ENCODE assay signal across 15 mouse cellular contexts in the genomic region with DNA sequence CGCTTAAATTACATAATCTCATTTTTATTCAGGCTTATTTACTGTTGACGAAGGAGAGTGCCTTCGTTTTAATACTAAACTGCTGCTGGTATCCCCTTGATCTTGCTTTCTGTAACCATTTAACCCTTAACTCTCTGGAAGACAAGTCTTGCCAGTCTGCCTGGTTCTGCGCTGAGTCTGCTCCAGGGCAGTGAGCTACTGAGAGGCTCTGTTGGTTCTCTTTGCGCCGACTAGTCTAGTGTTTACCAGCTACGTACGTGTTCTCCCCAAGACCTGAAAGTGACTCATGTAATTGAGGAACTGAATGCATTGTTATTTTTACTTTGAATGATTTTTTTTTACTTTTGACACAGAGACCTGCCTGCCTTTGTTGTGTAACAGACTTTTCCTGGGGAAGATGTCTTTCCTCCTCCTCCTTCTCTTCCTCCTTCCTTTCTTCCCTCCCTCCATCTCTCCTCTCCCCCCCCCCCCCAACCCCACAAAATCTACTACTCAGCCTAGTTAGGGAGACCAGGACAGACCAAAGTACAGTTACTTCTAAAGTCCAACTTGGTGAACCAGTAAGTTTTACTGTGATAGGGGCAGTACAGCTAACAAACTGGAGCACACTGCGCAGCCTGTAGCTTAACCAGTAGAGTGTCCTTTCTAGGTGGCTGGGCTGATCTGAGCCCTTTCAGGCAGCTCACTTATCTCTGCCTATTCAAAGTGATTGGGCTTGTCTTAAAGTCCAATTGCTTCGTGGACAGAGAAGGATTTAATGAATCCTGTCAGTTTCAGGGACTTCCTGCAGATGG. TPM values are rescaled to one million over a fixed set of nuclear protein-coding genes. Genes with fewer than 3 reads are reported as not detected.
DNase-seq lines count a peak whose midpoint lies in the region; ATAC-seq and TF ChIP-seq lines count a peak whose summit lies in the region.
"Had no signal": no experiment of that assay in that cellular context is flagged by ENCODE, and none has a peak within 500 bp of the region (broad histone marks: within the 10 kb centered on the region; RNA-seq: fewer than 3 reads in every experiment).

No protein-coding gene starts in this region.

- no peaks in the 10 kb centered on the region for H3K36me3 ChIP-seq in liver, adult 2 months (ENCODE audit: control insufficient read depth, insufficient read depth, low read length)
- no peaks in the 10 kb centered on the region for H3K36me3 ChIP-seq in liver, embryonic 11.5 days (ENCODE audit: control insufficient read depth, insufficient read depth, low read length)
- H3K36me3 ChIP-seq: heart, embryonic 15.5 days; neural tube, embryonic 13.5 days had no signal

- no peak overlapping the region for H3K4me3 ChIP-seq in liver, adult 2 months (ENCODE audit: insufficient read depth, low read depth, low read length)
- H3K4me3 ChIP-seq in liver, embryonic 11.5 days (ENCODE audit: low read depth, low read length): no peak overlapping the region
- H3K4me3 ChIP-seq in bone marrow macrophage, adult 2 months (ENCODE audit: insufficient read depth, low read length): 0 out of 2 replicates have a peak overlapping the region, but pooled peaks have one; percentile 4
- H3K4me3 ChIP-seq: heart, embryonic 15.5 days; neural tube, embryonic 13.5 days had no signal

- no peak for TF ChIP-seq CTCF in liver, adult 2 months (IDR thresholded peaks at IDR 0.05; ENCODE audit: low read depth, low read length)
- TF ChIP-seq CTCF in bone marrow macrophage, adult 2 months (IDR thresholded peaks at IDR 0.05; ENCODE audit: low read depth, low read length): no peak

- no peaks in the 10 kb centered on the region for H3K9me3 ChIP-seq in liver, embryonic 11.5 days (ENCODE audit: control insufficient read depth, low read length)
- H3K9me3 ChIP-seq: heart, embryonic 15.5 days; neural tube, embryonic 13.5 days had no signal

- peaks cover 45% of the 10 kb centered on the region for H3K4me1 ChIP-seq in liver, adult 2 months (ENCODE audit: control insufficient read depth, insufficient read depth, low read length)
- peaks cover 21% of the 10 kb centered on the region; the same call in 1 of the 2 replicates for H3K4me1 ChIP-seq in liver, embryonic 11.5 days (replicated peaks; ENCODE audit: control insufficient read depth, insufficient read depth, low read length)
- peaks cover 32% of the 10 kb centered on the region for H3K4me1 ChIP-seq in bone marrow macrophage, adult 2 months (ENCODE audit: control insufficient read depth, insufficient read depth, low read length)

- no peak overlapping the region for H3K4me2 ChIP-seq in liver, embryonic 11.5 days
- H3K4me2 ChIP-seq: heart, embryonic 15.5 days; hindbrain, embryonic 14.5 days; neural tube, embryonic 13.5 days had no signal

- no peak overlapping the region for H3K9ac ChIP-seq in liver, adult 2 months (ENCODE audit: low read depth, low read length)
- H3K9ac ChIP-seq in liver, embryonic 11.5 days (ENCODE audit: low read depth, low read length): no peak overlapping the region
- H3K9ac ChIP-seq: heart, embryonic 15.5 days; hindbrain, embryonic 14.5 days; neural tube, embryonic 13.5 days had no signal

- TF ChIP-seq POLR2A in liver, adult 2 months (IDR thresholded peaks at IDR 0.05; ENCODE audit: extremely low read depth, insufficient read depth, low read length): no peak
- no peak for TF ChIP-seq POLR2A in bone marrow macrophage, adult 2 months (IDR thresholded peaks at IDR 0.05; ENCODE audit: borderline replicate concordance, low read depth, low read length)

- H3K79me2 ChIP-seq in liver, adult 2 months (ENCODE audit: control insufficient read depth, insufficient read depth, low read length): peaks cover 49% of the 10 kb centered on the region

- 29% methylated on average over 10 of the region's 10 CpGs for WGBS in liver, adult 2 months
- WGBS in liver, embryonic 11.5 days: 72% methylated on average over 10 of the region's 10 CpGs

- peak overlapping the region; percentile 35 for H3K27ac ChIP-seq in liver, adult 2 months (replicated peaks; ENCODE audit: insufficient read depth, low read depth, low read length)
- H3K27ac ChIP-seq in liver, embryonic 11.5 days (ENCODE audit: low read depth, low read length): no peak overlapping the region
- peak overlapping the region; percentile 26 for H3K27ac ChIP-seq in bone marrow macrophage, adult 2 months (ENCODE audit: insufficient read depth, low read depth, low read length)
- H3K27ac ChIP-seq: heart, embryonic 15.5 days; hindbrain, embryonic 14.5 days; neural tube, embryonic 13.5 days had no signal

- DNase-seq in liver, adult 2 months (ENCODE audit: extremely low read depth, low read depth, low spot score): peak; percentile 79
- no peak for DNase-seq in liver, embryonic 11.5 days (ENCODE audit: low spot score)
- peak; percentile 70 for DNase-seq in A20 (ENCODE audit: low read depth, low spot score)
- peak; percentile 66 for DNase-seq in lung, postnatal 36 days
- DNase-seq in layer of hippocampus, postnatal 14 days (ENCODE audit: low spot score in 2 of 2): no peak
- no peak for DNase-seq in embryo, embryonic 10.5 days (ENCODE audit: low spot score)
- DNase-seq in thymus, adult 18-20 months: no peak
- DNase-seq: cerebellum, adult 8-10 months; retina, postnatal 1 day; thymus, postnatal 14 days had no signal

- ATAC-seq in liver, embryonic 11.5 days (replicated peaks; ENCODE audit: low FRiP score): no peak
- ATAC-seq: Patski had no signal

- H3K27me3 ChIP-seq in liver, adult 2 months (ENCODE audit: control insufficient read depth, insufficient read depth, low read length): no peaks in the 10 kb centered on the region
- no peaks in the 10 kb centered on the region for H3K27me3 ChIP-seq in liver, embryonic 11.5 days (replicated peaks; ENCODE audit: control insufficient read depth, insufficient read depth, low read length)
- H3K27me3 ChIP-seq: heart, embryonic 15.5 days; neural tube, embryonic 13.5 days; Patski had no signal

RNA-seq across cellular contexts. Expression of a gene that starts 18.9 kb away (rescaled TPM):
- 228 and 280 TPM in 2 replicates for total RNA-seq in liver, adult 2 months (2014; rRNA removed)
- polyA plus RNA-seq in liver, adult 2 months (2012; rRNA removed): 234 and 322 TPM in 2 replicates
- polyA plus RNA-seq in liver, embryonic 11.5 days (2014; fragmentation: Nextera tagmentation; extraction: Ambion mirVana): 54.1 and 56.0 TPM in 2 replicates
- polyA plus RNA-seq in bone marrow macrophage, adult 2 months (2012; ENCODE audit: insufficient read depth, insufficient read length, missing spikeins): 52.2 and 56.9 TPM in 2 replicates
- total RNA-seq in layer of hippocampus, postnatal 14 days (2021): 10 to 100 TPM; 89.1 to 89.5 TPM

Comparison
In these comparisons a context has a peak if more than half of its experiments do, and no peak if none do; other contexts are left out.
1. DNase-seq: peak in liver, adult 2 months (single experiment), A20 (single experiment) and lung, postnatal 36 days (single experiment); none in liver, embryonic 11.5 days (single experiment), layer of hippocampus, postnatal 14 days (0 of 2), embryo, embryonic 10.5 days (single experiment) and thymus, adult 18-20 months (0 of 2).